Mouse (Mus musculus) Patski (cell line): ENCODE results near the gene Ldlrad3. TPM values are rescaled to one million over a fixed set of nuclear protein-coding genes. Genes with fewer than 3 reads are reported as not detected.

Source experiments
- ATAC-seq: fragments of 100-300 bp; one replicate; pipeline ENCODE4 v1.8.0; 2021
- CTCF ChIA-PET: fragments of 350-600 bp; sonication (Branson Sonifier 250); formaldehyde crosslinking; loops from one replicate; lab custom pipeline; 2022; ENCODE audit warnings: inconsistent platforms; lab: Charles Lee
- POLR2A ChIA-PET: fragments of 350-600 bp; sonication (Branson Sonifier 250); formaldehyde crosslinking; loops from one replicate; lab custom pipeline; 2022; ENCODE audit warnings: antibody characterized with exemption, inconsistent platforms; lab: Charles Lee
- DNase-seq: peaks from one replicate; pipeline ENCODE4 v3.0.0-alpha.2; 2011; ENCODE audit warnings: low read depth, low spot score
- H3K27me3 ChIP-seq: fragments of 371-371 bp; one replicate; pipeline ENCODE4 v1.5.1; 2021
- CTCF ChIP-seq: fragments of 100-300 bp; IDR thresholded peaks from one replicate; pipeline ENCODE4 v1.5.1; 2021
- in situ Hi-C: fragments of 300-500 bp; cut with MboI; formaldehyde crosslinking; loops from 3 replicates; pipeline ENCODE4 v1.11.1; 2018; ENCODE audit warnings: low pct_unique_long_range_greater_than_20kb, mixed read lengths
- polyA plus RNA-seq: library from polyadenylated mRNA; unstranded; gene quantifications from one replicate; pipeline ENCODE4 v1.2.3, GENCODE M21; 2021

Gene Ldlrad3
- polyA plus RNA-seq, 1 experiment from 2014 or later = 8.1 TPM

- ChIA-PET CTCF (interaction anchor here (1.6 kb wide), 1 partner anchor 10 kb away, joined by 4 read pairs; no protein-coding TSS in a partner anchor), POLR2A (no interaction called here)
- ATAC-seq (no peak), DNase-seq (no peak)
- no peak for TF ChIP-seq CTCF
- no peaks in the 10 kb centered on the region for H3K27me3 ChIP-seq
- in situ Hi-C loops = no loop called here
These were observed 39.8 kb downstream of the Ldlrad3 start for GRCm38 (mm10) chr2:102146386-102146785.

- DNase-seq (no peak), ATAC-seq (no peak)
- CTCF ChIA-PET = interaction anchor here (0.9 kb wide), 1 partner anchor 17 kb away, joined by 3 read pairs; no protein-coding TSS in a partner anchor
- H3K27me3 ChIP-seq = no peaks in the 10 kb centered on the region
- in situ Hi-C loops = no loop called here
- POLR2A ChIA-PET = no interaction called here
- no peak for TF ChIP-seq CTCF
These were observed 41.1 kb downstream of the Ldlrad3 start for GRCm38 (mm10) chr2:102145036-102145435.

- TF ChIP-seq CTCF = no peak
- ChIA-PET POLR2A (no interaction called here), CTCF (no interaction called here)
- no peaks in the 10 kb centered on the region for H3K27me3 ChIP-seq
- in situ Hi-C loops = no loop called here
- ATAC-seq (no peak), DNase-seq (no peak)
These were observed 41.9 kb downstream of the Ldlrad3 start for GRCm38 (mm10) chr2:102144311-102144710.

- ATAC-seq (no peak), DNase-seq (no peak)
- ChIA-PET CTCF (no interaction called here), POLR2A (no interaction called here)
- TF ChIP-seq CTCF = no peak
- in situ Hi-C loops = no loop called here
- no peaks in the 10 kb centered on the region for H3K27me3 ChIP-seq
These were observed 43.4 kb downstream of the Ldlrad3 start for GRCm38 (mm10) chr2:102142654-102143271.

- in situ Hi-C loops = no loop called here
- H3K27me3 ChIP-seq = no peaks in the 10 kb centered on the region
- POLR2A ChIA-PET = no interaction called here
- DNase-seq = no peak
- CTCF ChIA-PET = no interaction called here
- ATAC-seq = no peak
- TF ChIP-seq CTCF = no peak
These were observed 44.0 kb downstream of the Ldlrad3 start for GRCm38 (mm10) chr2:102142197-102142623.

- TF ChIP-seq CTCF = no peak
- no peak for DNase-seq
- POLR2A ChIA-PET = no interaction called here
- CTCF ChIA-PET = interaction anchor here (2.1 kb wide), 1 partner anchor 10 kb away, joined by 4 read pairs; no protein-coding TSS in a partner anchor
- in situ Hi-C loops = no loop called here
- no peak for ATAC-seq
- H3K27me3 ChIP-seq = no peaks in the 10 kb centered on the region
These were observed 45.0 kb downstream of the Ldlrad3 start for GRCm38 (mm10) chr2:102141199-102141598.

- H3K27me3 ChIP-seq = no peaks in the 10 kb centered on the region
- no peak for ATAC-seq
- ChIA-PET CTCF (no interaction called here), POLR2A (no interaction called here)
- no peak for DNase-seq
- in situ Hi-C loops = no loop called here
- TF ChIP-seq CTCF = no peak
These were observed 48.3 kb downstream of the Ldlrad3 start for GRCm38 (mm10) chr2:102137922-102138321.

GRCm38 (mm10) chr2:102136184-102136583, 50.0 kb downstream of the Ldlrad3 start:
- DNase-seq = no peak
- in situ Hi-C loops = no loop called here
- no peak for ATAC-seq
- no peak for TF ChIP-seq CTCF
- CTCF ChIA-PET = interaction anchor here (1.4 kb wide), 1 partner anchor 25 kb away, joined by 3 read pairs; no protein-coding TSS in a partner anchor
- POLR2A ChIA-PET = no interaction called here
- no peaks in the 10 kb centered on the region for H3K27me3 ChIP-seq

GRCm38 (mm10) chr2:102134510-102135262, 51.5 kb downstream of the Ldlrad3 start:
- CTCF ChIA-PET = no interaction called here
- TF ChIP-seq CTCF = no peak
- no peaks in the 10 kb centered on the region for H3K27me3 ChIP-seq
- ATAC-seq (no peak), DNase-seq (no peak)
- in situ Hi-C loops = no loop called here
- POLR2A ChIA-PET = no interaction called here

- no peak for ATAC-seq
- no peak for DNase-seq
- no peaks in the 10 kb centered on the region for H3K27me3 ChIP-seq
- ChIA-PET POLR2A (no interaction called here), CTCF (no interaction called here)
- in situ Hi-C loops = no loop called here
- no peak for TF ChIP-seq CTCF
These were observed 53.1 kb downstream of the Ldlrad3 start for GRCm38 (mm10) chr2:102132945-102133558.
